Comparison of ENCODE assay signal across 12 mouse cellular contexts in the genomic region with DNA sequence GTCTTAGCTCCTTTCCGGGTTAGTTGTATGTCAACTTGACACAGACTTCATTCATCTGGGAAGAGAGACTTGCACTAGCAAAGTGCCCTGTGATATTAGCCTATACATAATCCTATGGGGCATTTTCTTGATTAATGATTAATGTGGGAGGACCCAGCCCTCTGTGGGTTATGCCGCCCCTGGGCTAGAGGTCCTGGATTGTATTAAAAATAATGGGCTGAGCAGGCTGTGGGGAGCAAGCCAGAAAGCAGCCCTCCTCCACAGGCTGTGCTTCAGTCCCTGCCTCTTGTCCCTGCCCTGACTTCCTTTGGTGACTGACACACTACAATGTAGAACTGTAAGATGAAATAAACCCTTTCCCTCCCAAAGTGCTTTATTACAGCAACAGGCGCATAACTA. TPM values are rescaled to one million over a fixed set of nuclear protein-coding genes. Genes with fewer than 3 reads are reported as not detected.
A peak's percentile ranks its signal among the peaks of the same experiment; 100 is the strongest.
DNase-seq lines count a peak whose midpoint lies in the region; ATAC-seq and TF ChIP-seq lines count a peak whose summit lies in the region.
"Had no signal": no experiment of that assay in that cellular context is flagged by ENCODE, and none has a peak within 500 bp of the region (broad histone marks: within the 10 kb centered on the region; RNA-seq: fewer than 3 reads in every experiment).

No protein-coding gene starts in this region.

- no peaks in the 10 kb centered on the region for H3K9me3 ChIP-seq in kidney, embryonic 16.5 days (ENCODE audit: low read length)
- H3K9me3 ChIP-seq in liver, embryonic 15.5 days (replicated peaks): no peaks in the 10 kb centered on the region

- peak; percentile 77 for DNase-seq in heart, adult 11 months
- no peak for DNase-seq in heart, adult 18-20 months
- no peak for DNase-seq in kidney, adult 8-10 months
- no peak for DNase-seq in Patski (ENCODE audit: low read depth, low spot score)
- DNase-seq in urinary bladder, postnatal 14 days (ENCODE audit: low spot score): no peak
- DNase-seq in ovary, postnatal 14 days (ENCODE audit: low spot score): no peak

- no peaks in the 10 kb centered on the region for H3K27me3 ChIP-seq in kidney, embryonic 16.5 days (ENCODE audit: insufficient read depth, low read length)
- no peaks in the 10 kb centered on the region for H3K27me3 ChIP-seq in Patski
- no peaks in the 10 kb centered on the region for H3K27me3 ChIP-seq in liver, embryonic 15.5 days

- ATAC-seq in kidney, embryonic 16.5 days (ENCODE audit: low FRiP score, low TSS enrichment): no peak
- no peak for ATAC-seq in Patski
- ATAC-seq in liver, embryonic 15.5 days (ENCODE audit: insufficient read depth): 0 out of 2 replicates have a peak, but pooled peaks have one; percentile 18

- peaks cover 4% of the 10 kb centered on the region; the same call in 1 of the 2 replicates for H3K4me1 ChIP-seq in kidney, embryonic 16.5 days (ENCODE audit: insufficient read depth, low read length)
- H3K4me1 ChIP-seq in liver, embryonic 15.5 days (replicated peaks): no peaks in the 10 kb centered on the region

- no peaks in the 10 kb centered on the region for H3K36me3 ChIP-seq in kidney, embryonic 16.5 days (ENCODE audit: insufficient read depth, low read length)
- H3K36me3 ChIP-seq in liver, embryonic 15.5 days (replicated peaks): no peaks in the 10 kb centered on the region

- peak; percentile 5 for TF ChIP-seq CTCF in Patski (IDR thresholded peaks at IDR 0.05)

- peak overlapping the region; percentile 49 for H3K4me2 ChIP-seq in kidney, embryonic 16.5 days (replicated peaks; ENCODE audit: low read depth, low read length)
- H3K4me2 ChIP-seq in liver, embryonic 15.5 days: peak overlapping the region; percentile 36

- POLR2A ChIA-PET in Patski (lab: Charles Lee): no interaction called here

- no peak overlapping the region for H3K9ac ChIP-seq in kidney, embryonic 16.5 days (replicated peaks; ENCODE audit: low read length)
- H3K9ac ChIP-seq in liver, embryonic 15.5 days: no peak overlapping the region

- no peak overlapping the region for H3K27ac ChIP-seq in kidney, embryonic 16.5 days (ENCODE audit: low read length)
- no peak overlapping the region for H3K27ac ChIP-seq in liver, embryonic 15.5 days (replicated peaks)

- CTCF ChIA-PET in Patski (lab: Charles Lee): interaction anchor here (1.0 to 3.4 kb wide), 6 partner anchors 26 to 279 kb away, joined by 3 to 21 read pairs (median 3); no protein-coding TSS in a partner anchor

- peak overlapping the region; percentile 14; the same call in 1 of the 2 replicates for H3K4me3 ChIP-seq in kidney, embryonic 16.5 days (ENCODE audit: low read length)
- H3K4me3 ChIP-seq in liver, embryonic 15.5 days (replicated peaks): 0 out of 2 replicates have a peak overlapping the region, but pooled peaks have one; percentile 23

- in situ Hi-C loops in Patski (cut with MboI; ENCODE audit: low pct_unique_long_range_greater_than_20kb): loop anchor here (5.0 kb wide), 2 partner anchors 202 to 297 kb away; a partner anchor contains a TSS

- 33% methylated on average over 3 of the region's 3 CpGs for WGBS in kidney, embryonic 16.5 days
- WGBS in liver, embryonic 15.5 days (ENCODE audit: insufficient replicate concordance): 35% methylated on average over 3 of the region's 3 CpGs

RNA-seq across cellular contexts. Expression of a gene that starts 37.4 kb away (rescaled TPM):
- total RNA-seq in heart, adult 18-20 months (2021): not detected
- polyA plus RNA-seq in kidney, embryonic 16.5 days (2015; fragmentation: Nextera tagmentation; extraction: Ambion mirVana): not detected in 2 replicates
- not detected for polyA plus RNA-seq in Patski (2021)
- polyA plus RNA-seq in liver, embryonic 15.5 days (2015; fragmentation: Nextera tagmentation; extraction: Ambion mirVana): not detected in 2 replicates
- total RNA-seq: adrenal gland, postnatal 4 days; gastrocnemius, postnatal 14 days had no signal
- polyA plus RNA-seq: C2C12; limb, embryonic 11.5 days had no signal
